Mouse (Mus musculus) hematopoietic stem cell, adult 5-6 weeks (primary cell): ENCODE data around the gene Wwox. TPM values are rescaled to one million over a fixed set of nuclear protein-coding genes. Genes with fewer than 3 reads are reported as not detected.

Experiments used
- ATAC-seq, 2 experiments: fragments of 125-278 bp in 1 of 2; replicated peaks in 1 of 2; 2 replicates each; pipeline ENCODE4 v1.8.0; 2016 to 2017; ENCODE audit warnings: inconsistent platforms in 2 of 2, mild to moderate bottlenecking in 2 of 2, moderate number of reproducible peaks in 2 of 2, low read depth in 1 of 2, moderate TSS enrichment in 1 of 2; ENCODE audit not compliant: low FRiP score in 2 of 2, poor library complexity in 2 of 2, severe bottlenecking in 2 of 2, insufficient read depth in 1 of 2, low TSS enrichment in 1 of 2
- total RNA-seq: library from RNA; stranded (forward); fragments of 172-1452, 232-1000 nt; gene quantifications from 2 replicates; pipeline ENCODE4 v1.2.3, GENCODE M21; 2017

The Wwox gene
- total RNA-seq, 1 experiment from 2014 or later, result 15.0 TPM

GRCm38 (mm10) chr8:114908086-114908485 lies 468.6 kb downstream of the Wwox start:
- ATAC-seq, result no peak

GRCm38 (mm10) chr8:114908589-114908988 lies 469.1 kb downstream of the Wwox start:
- no peak for ATAC-seq

GRCm38 (mm10) chr8:114909146-114909545 lies 469.7 kb downstream of the Wwox start:
- no peak for ATAC-seq

GRCm38 (mm10) chr8:114911031-114911580 lies 471.7 kb downstream of the Wwox start:
- no peak for ATAC-seq

- no peak for ATAC-seq
Observed at GRCm38 (mm10) chr8:114923629-114924028, 484.2 kb downstream of the Wwox start.

GRCm38 (mm10) chr8:114927412-114927811 lies 488.0 kb downstream of the Wwox start:
- no peak; a peak in 1 of 4 replicates for ATAC-seq

GRCm38 (mm10) chr8:114927917-114928316 lies 488.5 kb downstream of the Wwox start:
- ATAC-seq, result no peak

GRCm38 (mm10) chr8:114929597-114929996 lies 490.1 kb downstream of the Wwox start:
- ATAC-seq, result no peak

GRCm38 (mm10) chr8:114932071-114932630 lies 492.7 kb downstream of the Wwox start:
- ATAC-seq, result no peak

- ATAC-seq, result no peak
Observed at GRCm38 (mm10) chr8:114933248-114933647, 493.8 kb downstream of the Wwox start.

- no peak for ATAC-seq
Observed at GRCm38 (mm10) chr8:114936887-114937286, 497.4 kb downstream of the Wwox start.

GRCm38 (mm10) chr8:114939338-114939737 lies 499.9 kb downstream of the Wwox start:
- ATAC-seq, result no peak

GRCm38 (mm10) chr8:114941096-114941495 lies 501.6 kb downstream of the Wwox start:
- no peak for ATAC-seq

GRCm38 (mm10) chr8:114941644-114942043 lies 502.2 kb downstream of the Wwox start:
- no peak for ATAC-seq

- ATAC-seq, result no peak
Observed at GRCm38 (mm10) chr8:114947921-114948320, 508.5 kb downstream of the Wwox start.

GRCm38 (mm10) chr8:114956377-114957168 lies 517.1 kb downstream of the Wwox start:
- no peak for ATAC-seq

- no peak for ATAC-seq
Observed at GRCm38 (mm10) chr8:114958437-114959107, 519.1 kb downstream of the Wwox start.

- no peak for ATAC-seq
Observed at GRCm38 (mm10) chr8:114959406-114959805, 520.0 kb downstream of the Wwox start.
